Mouse (Mus musculus): ENCODE results near the gene Gm10073.

DNA sequence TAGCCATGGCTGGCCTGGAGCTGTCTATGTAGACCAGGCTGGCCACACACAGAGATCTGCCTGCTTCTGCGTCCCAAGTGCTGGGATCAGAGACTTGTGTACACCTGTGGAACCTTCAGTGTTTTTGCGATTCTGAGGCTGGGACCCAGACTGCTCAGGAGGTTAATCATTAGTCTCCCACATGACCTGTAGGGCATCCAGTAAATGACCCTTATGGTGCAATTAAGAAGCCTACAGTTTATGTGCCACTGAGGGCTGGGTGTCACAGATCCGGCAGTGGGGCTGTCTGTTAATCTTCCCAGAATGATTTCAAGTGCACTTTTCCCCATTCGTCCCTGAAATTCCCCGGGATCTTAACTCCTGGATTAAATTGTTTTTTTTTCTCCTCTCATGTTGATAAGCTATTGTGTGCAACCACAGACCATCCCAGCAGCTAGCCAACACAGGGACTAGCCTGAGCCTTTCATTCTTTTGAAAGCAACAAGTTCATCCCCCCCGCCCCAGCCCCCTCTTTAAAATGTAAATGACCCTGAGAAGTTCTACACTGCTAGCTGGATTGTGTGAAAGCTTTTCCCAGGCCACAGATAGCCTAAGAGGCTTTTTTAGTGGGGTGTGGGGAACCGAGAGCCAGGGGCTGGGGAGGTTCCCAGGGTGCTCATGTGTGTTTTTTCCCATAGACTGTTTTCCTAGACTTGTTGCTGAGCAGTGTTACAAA, 26.2 kb upstream of the Gm10073 start:
- TF ChIP-seq ZC3H11A (IDR thresholded peaks at IDR 0.05; ENCODE audit: borderline replicate concordance, low read depth, low read length) (no peak), HCFC1 (IDR thresholded peaks at IDR 0.05; ENCODE audit: borderline replicate concordance, insufficient read depth, low read length) (no peak), CHD2 (IDR thresholded peaks at IDR 0.05; ENCODE audit: low read depth, low read length) (no peak)

All from ES-E14 (cell line).